Mouse (Mus musculus) heart, embryonic 14.5 days (tissue): ENCODE measurements at regions not wholly inside any gene's neighbourhood (a gene's known extent, or its start where the extent isn't known, plus 50 kb on each side); places are given as distances from the start of the nearest gene placed in this dataset.

Experiments
- ATAC-seq: fragments of 200-750 bp; cut with Nextera tagmentation; 2 replicates; pipeline ENCODE4 v1.8.0; 2017; ENCODE audit warnings: low read depth, moderate TSS enrichment; ENCODE audit not compliant: insufficient number of reproducible peaks, insufficient read depth, low FRiP score
- H3K27ac ChIP-seq, 2 experiments: fragments of 200-500 bp in 1 of 2; fragments of 300-500 bp in 1 of 2; sonication (generic) in 1 of 2; replicated peaks in 1 of 2; 2 replicates each; pipeline ENCODE4 v1.5.1; 2012 to 2014; ENCODE audit warnings: low read depth in 2 of 2, low read length in 2 of 2, control low read depth in 1 of 2, mild to moderate bottlenecking in 1 of 2, mixed read lengths in 1 of 2; ENCODE audit not compliant: control insufficient read depth in 1 of 2, insufficient read depth in 1 of 2
- H3K27me3 ChIP-seq: fragments of 300-500 bp; sonication (generic); 2 replicates; pipeline ENCODE4 v1.6.1; 2014; ENCODE audit warnings: mild to moderate bottlenecking, low read length, control low read depth; ENCODE audit not compliant: control insufficient read depth, insufficient read depth
- H3K36me3 ChIP-seq: fragments of 300-500 bp; sonication (generic); 2 replicates; pipeline ENCODE4 v1.6.1; 2014; ENCODE audit warnings: mild to moderate bottlenecking, control low read depth, low read length, mixed read lengths; ENCODE audit not compliant: control insufficient read depth, insufficient read depth
- H3K4me1 ChIP-seq, 2 experiments: fragments of 200-500 bp in 1 of 2; fragments of 300-500 bp in 1 of 2; sonication (generic) in 1 of 2; 2 replicates each; pipeline ENCODE4 v1.6.1; 2012 to 2014; ENCODE audit warnings: low read length in 2 of 2, control low read depth in 1 of 2, mixed read lengths in 1 of 2; ENCODE audit not compliant: control insufficient read depth in 2 of 2, insufficient read depth in 2 of 2
- H3K4me2 ChIP-seq: fragments of 300-500 bp; sonication (generic); 2 replicates; pipeline ENCODE4 v1.6.1; 2014; ENCODE audit warnings: mild to moderate bottlenecking, low read length
- H3K4me3 ChIP-seq, 2 experiments: fragments of 200-500 bp in 1 of 2; fragments of 300-500 bp in 1 of 2; sonication (generic) in 1 of 2; 2 replicates each; pipeline ENCODE4 v1.5.1; 2012 to 2014; ENCODE audit warnings: low read length in 2 of 2, mild to moderate bottlenecking in 2 of 2, control low read depth in 1 of 2, low read depth in 1 of 2, moderate library complexity in 1 of 2; ENCODE audit not compliant: control insufficient read depth in 1 of 2, insufficient read depth in 1 of 2
- H3K9ac ChIP-seq: fragments of 300-500 bp; sonication (generic); 2 replicates; pipeline ENCODE4 v1.6.1; 2014; ENCODE audit warnings: mild to moderate bottlenecking, low read length
- H3K9me3 ChIP-seq: fragments of 300-500 bp; sonication (generic); 2 replicates; pipeline ENCODE4 v1.6.1; 2016; ENCODE audit warnings: low read length, control low read depth; ENCODE audit not compliant: control insufficient read depth
- WGBS: fragments of 180-500 bp; shearing (Covaris S2); extraction: QIAGEN DNeasy Blood & Tissue Kit; methylation state at CpG from one replicate; pipeline ENCODE4 v1.1.7; 2014; 5-methylcytosine and 5-hydroxymethylcytosine counted together

GRCm38 (mm10) chr9:30848249-30848648 lies 74.0 kb downstream of the Adamts15 start:
- Histone ChIP-seq H3K27me3 (no peaks in the 10 kb centered on the region), H3K4me2 (no peak overlapping the region), H3K4me1 (peaks cover 21 to 36% of the 10 kb centered on the region in 2 experiments), H3K27ac (peak overlapping the region; percentile 53 to 76), H3K9ac (no peak overlapping the region), H3K9me3 (no peaks in the 10 kb centered on the region), H3K4me3 (no peak overlapping the region), H3K36me3 (no peaks in the 10 kb centered on the region)
- no peak for ATAC-seq
- 17% methylated on average over 1 of the region's 1 CpGs for WGBS

DNA sequence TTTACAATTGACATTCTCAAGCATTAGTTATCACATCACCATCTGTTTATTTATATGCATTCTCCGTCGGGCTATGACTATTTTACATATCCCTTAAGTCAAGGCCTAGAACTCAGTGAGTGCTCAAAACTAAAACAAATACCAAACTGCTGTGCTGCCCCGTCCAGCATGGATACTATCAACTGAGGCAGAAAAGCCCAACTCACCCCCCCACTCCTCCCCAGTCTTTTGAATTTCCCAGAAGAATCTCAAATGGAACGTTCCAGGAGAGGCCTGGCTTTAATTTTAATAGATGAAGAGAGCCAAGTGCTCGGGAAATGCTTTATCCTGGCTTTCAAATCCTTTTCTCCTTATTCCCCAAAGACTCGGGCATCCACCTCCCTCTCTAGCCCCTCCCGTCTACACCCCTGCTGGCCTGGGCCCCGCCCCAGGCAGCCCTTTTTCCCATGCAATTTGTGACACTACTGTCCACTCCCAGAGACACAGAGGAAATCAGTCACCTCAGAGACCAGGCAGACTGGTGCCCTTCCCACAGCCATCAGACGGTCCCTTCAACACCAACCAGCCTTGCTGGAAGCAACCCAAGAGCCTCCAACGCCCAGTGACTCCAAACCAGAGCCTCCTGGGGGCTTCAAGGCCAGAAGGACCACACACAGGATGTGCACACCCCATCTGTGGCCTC lies 76.5 kb downstream of the Adamts15 start:
- 64% methylated on average over 10 of the region's 10 CpGs for WGBS
- H3K9me3 ChIP-seq, result no peaks in the 10 kb centered on the region
- H3K4me3 ChIP-seq, result no peak overlapping the region
- H3K27ac ChIP-seq, result no peak overlapping the region
- H3K4me2 ChIP-seq, result no peak overlapping the region
- no peaks in the 10 kb centered on the region for H3K36me3 ChIP-seq
- ATAC-seq, result peak; percentile 45
- no peak overlapping the region for H3K9ac ChIP-seq
- no peaks in the 10 kb centered on the region for H3K27me3 ChIP-seq
- peaks cover 21 to 36% of the 10 kb centered on the region in 2 experiments for H3K4me1 ChIP-seq

DNA sequence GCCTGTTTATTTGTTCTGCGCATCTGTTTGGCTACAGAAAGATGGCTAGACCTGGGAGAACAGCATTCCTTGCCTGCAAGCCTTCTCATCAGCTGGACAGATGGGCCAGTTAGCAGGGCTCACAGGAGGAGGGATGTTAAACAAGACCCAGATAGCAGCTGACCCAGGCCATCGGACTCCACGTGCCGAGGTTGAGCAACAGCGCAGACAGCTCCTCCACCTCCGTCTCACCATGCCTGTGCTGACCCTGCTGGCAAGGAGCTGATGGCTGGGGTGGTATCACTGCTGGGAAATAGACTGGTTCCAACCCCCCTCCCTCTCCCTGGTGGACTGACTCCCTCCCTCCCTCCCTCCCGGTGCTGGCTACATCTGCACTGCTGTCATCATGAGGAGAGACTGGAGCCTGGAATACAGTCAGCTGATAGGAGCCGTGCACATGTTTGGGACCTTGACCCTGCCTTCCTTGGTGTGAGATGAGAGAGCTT lies 78.1 kb downstream of the Adamts15 start:
- no peak overlapping the region for H3K4me3 ChIP-seq
- H3K36me3 ChIP-seq, result no peaks in the 10 kb centered on the region
- H3K9me3 ChIP-seq, result no peaks in the 10 kb centered on the region
- no peaks in the 10 kb centered on the region for H3K27me3 ChIP-seq
- 0 out of 2 replicates have a peak overlapping the region, but pooled peaks have one; percentile 22 for H3K4me2 ChIP-seq
- peak; percentile 67; the same call in 1 of the 2 replicates for ATAC-seq
- no peak overlapping the region for H3K9ac ChIP-seq
- H3K4me1 ChIP-seq, result peaks cover 20 to 37% of the 10 kb centered on the region in 2 experiments
- 23% methylated on average over 8 of the region's 8 CpGs for WGBS
- H3K27ac ChIP-seq, result peak overlapping the region in 1 of 2 experiments; percentile 44; a peak in 2 of 4 replicates

DNA sequence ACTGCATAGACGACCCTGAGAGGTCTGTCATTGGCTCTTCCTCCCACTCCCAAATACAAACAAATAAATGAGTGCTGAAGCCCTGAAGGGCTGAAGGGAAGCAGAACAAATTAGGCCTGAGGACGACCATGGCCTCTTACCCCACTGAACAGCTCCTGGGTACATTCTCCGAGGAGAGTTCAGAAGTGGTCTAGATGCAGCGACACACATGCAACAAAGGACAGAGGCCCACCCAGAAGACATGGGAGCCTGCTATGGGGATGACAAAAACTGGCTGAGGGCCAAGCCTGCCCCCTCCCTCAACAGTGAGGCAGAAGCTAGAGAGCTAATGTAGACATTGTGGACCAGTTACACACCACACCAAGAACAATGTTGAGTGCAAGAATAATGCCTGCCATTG lies 87.3 kb downstream of the Adamts15 start:
- H3K4me2 ChIP-seq, result no peak overlapping the region
- H3K36me3 ChIP-seq, result no peaks in the 10 kb centered on the region
- H3K9ac ChIP-seq, result no peak overlapping the region
- no peaks in the 10 kb centered on the region for H3K9me3 ChIP-seq
- H3K4me1 ChIP-seq, result peaks cover 3 to 4% of the 10 kb centered on the region in 2 experiments; a peak in 2 of 4 replicates
- H3K27ac ChIP-seq, result no peak overlapping the region
- no peak for ATAC-seq
- 63% methylated on average over 4 of the region's 4 CpGs for WGBS
- no peaks in the 10 kb centered on the region for H3K27me3 ChIP-seq
- H3K4me3 ChIP-seq, result no peak overlapping the region

GRCm38 (mm10) chr9:30834565-30834905 lies 87.7 kb downstream of the Adamts15 start:
- no peak for ATAC-seq
- 74% methylated on average over 10 of the region's 10 CpGs for WGBS
- Histone ChIP-seq H3K9me3 (no peaks in the 10 kb centered on the region), H3K4me1 (peaks cover 2% of the 10 kb centered on the region in 2 experiments; a peak in 2 of 4 replicates), H3K36me3 (no peaks in the 10 kb centered on the region), H3K4me3 (no peak overlapping the region), H3K9ac (no peak overlapping the region), H3K4me2 (no peak overlapping the region), H3K27me3 (no peaks in the 10 kb centered on the region), H3K27ac (no peak overlapping the region)

GRCm38 (mm10) chr9:30833836-30834564 lies 88.3 kb downstream of the Adamts15 start:
- Histone ChIP-seq H3K27ac (no peak overlapping the region), H3K9me3 (no peaks in the 10 kb centered on the region), H3K27me3 (no peaks in the 10 kb centered on the region), H3K36me3 (no peaks in the 10 kb centered on the region), H3K9ac (no peak overlapping the region), H3K4me3 (no peak overlapping the region), H3K4me1 (no peaks in the 10 kb centered on the region; a peak in 1 of 4 replicates), H3K4me2 (no peak overlapping the region)
- WGBS, result 85% methylated on average over 15 of the region's 15 CpGs
- ATAC-seq, result no peak

DNA sequence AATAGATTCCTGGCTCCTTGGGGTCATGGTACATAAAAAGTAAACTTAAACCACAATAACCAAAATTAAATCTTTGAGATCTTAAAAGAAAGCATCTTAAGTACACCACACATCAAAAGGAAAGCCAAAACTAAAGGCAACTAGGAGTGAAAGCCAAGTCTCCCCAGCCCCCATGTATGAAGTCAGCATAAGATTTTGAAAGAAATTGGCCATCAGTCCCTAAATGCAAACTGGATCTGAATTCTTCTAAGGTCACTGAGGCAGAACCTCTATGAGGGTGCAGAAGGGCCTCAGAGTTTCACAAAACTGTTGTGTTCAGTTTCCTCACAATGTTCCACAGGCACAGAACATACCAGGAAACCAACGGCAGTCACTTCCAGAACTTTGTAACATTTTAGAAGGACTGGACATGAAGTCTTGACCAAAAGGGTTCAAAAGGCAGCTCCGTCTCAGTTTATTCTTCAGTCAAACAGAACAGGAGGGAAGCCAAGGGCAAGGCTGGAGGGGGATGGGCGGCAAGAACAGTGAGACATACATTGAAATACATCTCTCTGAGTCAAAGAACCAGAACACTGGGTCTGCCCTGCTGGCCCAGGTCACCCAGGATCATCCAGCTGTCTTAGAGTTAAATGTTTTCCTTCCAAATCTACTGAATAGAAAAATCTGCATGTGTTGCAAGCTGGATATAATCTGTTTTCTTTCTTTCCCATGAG lies 92.9 kb downstream of the Adamts15 start:
- no peak for ATAC-seq
- no peak overlapping the region for H3K27ac ChIP-seq
- H3K4me2 ChIP-seq, result no peak overlapping the region
- no peak overlapping the region for H3K4me3 ChIP-seq
- no peaks in the 10 kb centered on the region for H3K27me3 ChIP-seq
- H3K36me3 ChIP-seq, result no peaks in the 10 kb centered on the region
- WGBS, result 74% methylated on average over 3 of the region's 3 CpGs
- no peak overlapping the region for H3K9ac ChIP-seq
- H3K4me1 ChIP-seq, result no peaks in the 10 kb centered on the region
- no peaks in the 10 kb centered on the region for H3K9me3 ChIP-seq
